Mouse (Mus musculus): ENCODE measurements around the gene Lca5l.

DNA sequence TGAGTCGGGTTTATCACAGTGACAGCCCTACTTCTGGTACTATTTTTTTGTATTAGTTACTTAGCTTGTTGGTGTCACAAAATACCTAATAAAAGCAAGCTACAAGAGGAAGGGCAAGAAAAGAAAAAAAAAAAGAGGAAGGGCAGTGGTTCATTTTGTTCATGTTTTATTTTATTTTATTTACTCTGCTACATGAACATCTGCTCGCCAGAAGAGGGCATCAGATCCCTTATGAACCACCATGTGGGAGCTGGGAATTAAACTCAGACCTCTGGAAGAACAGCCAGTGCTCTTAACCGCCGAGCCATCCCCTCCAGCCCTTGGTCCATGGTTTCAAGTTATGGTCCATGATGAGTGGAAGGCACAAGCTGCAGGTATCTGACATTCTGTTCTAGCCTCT is 77.3 kb downstream of the Lca5l start:
- TF ChIP-seq GATA1 (IDR thresholded peaks at IDR 0.05; ENCODE audit: borderline replicate concordance, low read length) (no peak), CTCF (IDR thresholded peaks at IDR 0.05; ENCODE audit: low read depth, low read length) (no peak)
